Mouse (Mus musculus) mesoderm, embryonic 11.5 days (tissue): Measurements from ENCODE around the gene Rubcnl.

Source experiments
- DNase-seq: peaks from one replicate; pipeline ENCODE4 v3.0.0-alpha.2; 2012; ENCODE audit warnings: low read depth, low spot score

The Rubcnl gene

DNA sequence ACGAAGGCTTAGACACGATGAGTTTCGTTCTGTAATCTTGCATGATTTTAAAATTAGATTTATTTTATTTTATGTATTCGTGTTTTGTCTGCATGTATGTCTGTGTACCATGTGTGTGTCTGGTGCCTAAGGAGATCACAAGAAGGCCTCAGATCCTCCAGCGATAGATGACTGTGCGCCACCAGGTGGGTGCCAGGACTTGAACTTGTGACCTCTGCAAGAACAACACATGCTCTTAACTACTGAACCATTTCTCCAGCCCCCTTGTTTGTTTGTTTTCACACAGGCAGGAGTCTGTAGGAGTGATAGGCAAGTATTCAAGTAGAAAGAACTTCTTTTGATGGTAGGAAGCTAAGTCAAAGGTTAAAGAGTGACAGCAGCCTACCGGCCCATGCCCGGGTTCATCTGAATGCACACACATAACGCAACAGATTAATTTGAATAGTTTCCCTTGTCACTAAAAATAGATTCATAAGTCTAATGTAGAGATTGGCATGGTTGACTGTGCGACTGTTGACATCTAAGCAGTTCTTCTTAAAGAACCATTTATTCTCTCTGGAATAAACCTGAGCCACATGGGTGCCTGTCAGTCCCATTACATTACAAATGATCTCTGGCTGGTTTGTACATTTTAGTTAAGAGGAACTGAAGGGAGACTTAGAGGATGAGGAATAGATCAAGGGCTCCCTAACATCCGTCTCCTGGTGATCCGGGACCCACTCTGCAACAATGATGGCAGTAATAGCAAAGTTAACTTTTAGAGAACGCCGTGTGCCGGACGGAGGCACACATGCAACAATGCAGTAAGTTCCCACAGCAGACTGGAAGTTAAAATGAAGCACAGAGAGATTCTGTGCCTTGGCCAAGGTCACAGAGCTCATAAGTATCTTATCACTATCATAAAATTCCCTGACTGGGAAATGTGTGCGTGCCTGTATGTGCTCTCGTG lies 2.3 kb downstream of the Rubcnl start:
- DNase-seq, result no peak

DNA sequence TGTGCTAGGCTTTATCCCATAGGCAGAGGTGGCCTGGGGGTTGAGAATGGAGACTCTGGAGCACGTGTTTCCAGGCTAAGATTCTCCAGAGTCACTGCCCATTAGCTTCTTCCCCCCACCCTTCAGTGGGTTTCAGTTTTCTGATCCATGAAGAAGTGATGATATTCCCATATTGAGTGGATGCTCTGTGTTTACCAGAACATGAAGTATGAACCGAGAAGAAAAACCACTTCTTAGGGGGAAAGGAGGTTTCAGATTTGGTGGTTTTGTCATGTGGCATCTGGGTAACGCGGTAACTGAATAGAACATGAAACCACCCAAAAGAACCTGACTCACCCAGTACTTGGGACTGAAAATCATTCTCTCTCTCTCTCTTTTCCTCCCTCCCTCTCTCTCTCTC lies 3.0 kb downstream of the Rubcnl start:
- DNase-seq, result no peak

- DNase-seq, result no peak
Observed at GRCm38 (mm10) chr14:75020581-75021253, 4.9 kb downstream of the Rubcnl start.

GRCm38 (mm10) chr14:75022522-75022921 lies 6.7 kb downstream of the Rubcnl start:
- DNase-seq, result no peak

GRCm38 (mm10) chr14:75024793-75025710 lies 9.2 kb downstream of the Rubcnl start:
- DNase-seq, result no peak

GRCm38 (mm10) chr14:75030764-75031163 lies 14.9 kb downstream of the Rubcnl start:
- no peak for DNase-seq

GRCm38 (mm10) chr14:75031999-75032575 lies 16.3 kb downstream of the Rubcnl start:
- DNase-seq, result no peak

DNA sequence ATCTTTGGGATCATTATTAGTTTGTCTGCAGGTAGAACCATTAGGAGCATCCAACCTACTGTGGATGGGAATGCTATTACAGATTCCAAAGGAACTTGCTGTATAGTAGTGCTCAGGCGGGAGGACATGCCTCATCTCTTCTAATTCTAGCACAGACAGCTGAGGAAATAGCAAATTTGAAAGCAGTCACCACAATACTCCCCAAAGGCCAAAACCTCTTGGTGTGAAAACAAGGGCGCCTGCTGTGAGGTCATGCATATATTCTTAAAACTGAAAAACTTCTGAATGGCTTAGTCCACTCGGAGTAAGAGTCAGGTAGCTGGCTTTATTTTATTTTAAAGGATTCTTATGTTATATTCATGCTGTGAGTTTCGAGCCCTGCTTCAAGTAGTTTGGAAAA lies 16.9 kb downstream of the Rubcnl start:
- DNase-seq, result no peak

- no peak for DNase-seq
Observed at GRCm38 (mm10) chr14:75034240-75034639, 18.4 kb downstream of the Rubcnl start.

DNA sequence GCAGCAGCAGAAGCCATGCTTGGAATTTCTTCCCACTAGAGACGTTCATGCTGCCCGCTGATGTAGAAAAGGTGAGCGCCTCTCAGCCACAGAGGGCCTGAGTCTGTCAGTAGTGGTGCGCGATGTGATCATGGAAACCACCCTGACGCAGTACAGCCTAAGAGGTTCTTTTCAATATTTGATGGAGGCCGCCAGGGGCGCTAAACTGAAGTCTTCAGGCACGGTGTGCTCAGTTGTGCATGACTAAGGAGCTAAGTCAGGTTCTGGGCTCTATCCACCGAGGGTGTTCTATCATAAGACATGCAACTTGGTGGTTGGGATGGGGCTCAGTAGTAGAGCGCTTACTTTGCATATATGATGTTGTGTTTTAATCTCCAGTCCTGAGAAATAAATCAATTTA lies 19.6 kb downstream of the Rubcnl start:
- DNase-seq, result peak; percentile 65

DNA sequence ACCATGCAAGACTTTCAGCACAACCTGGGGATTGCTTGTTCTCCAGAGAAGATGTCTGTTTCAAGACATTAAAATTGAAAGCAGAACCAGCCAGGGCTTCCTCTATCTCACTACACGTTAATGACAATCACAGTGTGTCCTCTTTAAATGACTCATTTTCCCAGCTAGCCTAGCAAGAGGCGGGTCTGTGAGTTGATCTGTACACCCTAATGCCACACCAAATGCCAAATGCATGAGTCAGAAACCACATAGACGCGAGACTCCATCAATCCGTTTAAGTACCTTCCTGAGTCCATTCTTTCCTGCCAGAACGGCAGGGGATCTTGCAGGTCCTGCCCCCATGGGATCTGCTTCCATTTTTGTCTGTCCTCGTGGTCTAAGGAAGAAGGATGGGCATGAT lies 29.4 kb downstream of the Rubcnl start:
- DNase-seq, result no peak

DNA sequence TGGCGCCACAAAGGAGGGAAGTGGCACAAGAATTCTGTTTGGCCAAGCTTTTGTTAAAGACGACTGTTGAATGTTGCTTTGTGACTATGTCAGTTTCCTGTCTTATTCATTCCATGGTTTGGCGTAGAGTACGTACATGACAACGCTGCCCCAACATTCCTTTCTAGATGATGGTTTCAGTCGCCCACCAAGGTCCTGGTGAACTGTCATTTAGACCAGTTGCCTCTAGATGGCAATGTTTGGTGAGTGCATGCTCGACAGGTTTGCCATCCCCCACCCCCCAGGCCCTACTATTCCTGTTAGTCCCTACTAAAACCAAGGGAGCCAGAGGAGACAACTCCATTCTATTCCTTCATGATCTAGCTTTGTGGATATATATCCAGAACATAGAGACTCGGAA lies 36.6 kb downstream of the Rubcnl start:
- DNase-seq, result no peak

- DNase-seq, result no peak
Observed at GRCm38 (mm10) chr14:75054455-75055343, 38.9 kb downstream of the Rubcnl start.

DNA sequence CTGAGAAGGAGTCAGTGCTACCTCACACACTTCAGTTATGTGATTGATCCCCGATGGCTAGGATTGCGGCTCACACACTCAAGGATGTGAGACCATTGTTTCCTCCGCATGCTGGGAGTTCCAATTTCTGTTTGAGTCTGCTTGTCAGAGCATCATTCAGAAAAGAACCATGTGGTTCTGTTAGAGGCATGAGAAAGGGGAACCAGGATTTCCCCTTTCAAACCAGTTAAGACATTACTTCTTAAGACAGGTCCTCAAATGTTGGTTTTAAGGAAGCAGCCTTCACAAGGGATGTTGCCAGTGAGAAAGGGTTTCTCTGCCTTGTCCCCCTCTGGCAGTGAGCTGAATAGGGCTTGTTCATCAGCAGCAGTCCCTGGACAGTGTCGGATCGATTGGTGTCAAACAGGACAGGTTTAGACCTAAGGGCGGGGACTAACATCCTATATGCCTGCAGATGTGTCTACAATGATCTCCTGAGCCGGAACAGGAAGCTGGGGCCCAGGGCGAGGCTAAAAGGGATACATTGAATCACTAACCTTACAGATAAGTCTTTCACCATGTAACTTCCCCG lies 41.1 kb downstream of the Rubcnl start:
- DNase-seq, result no peak

GRCm38 (mm10) chr14:75060562-75060961 lies 44.7 kb downstream of the Rubcnl start:
- DNase-seq, result peak; percentile 67

- no peak for DNase-seq
Observed at GRCm38 (mm10) chr14:75063936-75064335, 48.1 kb downstream of the Rubcnl start.

DNA sequence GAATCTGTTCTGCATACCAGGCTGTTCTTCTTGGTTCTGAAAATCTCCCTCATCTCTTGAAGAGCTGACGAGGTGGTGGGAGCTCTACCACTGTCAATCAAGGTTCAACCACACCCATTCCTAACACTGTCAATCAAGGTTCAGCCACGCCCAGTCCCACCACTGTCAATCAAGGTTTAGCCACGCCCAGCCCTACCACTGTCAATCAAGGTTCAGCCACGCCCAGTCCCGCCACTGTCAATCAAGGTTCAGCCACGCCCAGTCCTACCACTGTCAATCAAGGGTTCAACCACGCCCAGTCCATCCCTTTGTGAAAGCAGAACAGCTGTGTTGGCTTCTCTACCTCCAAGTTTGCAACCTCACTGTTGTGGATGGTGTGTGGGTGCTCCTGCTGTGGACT lies 48.7 kb downstream of the Rubcnl start:
- DNase-seq, result no peak

DNA sequence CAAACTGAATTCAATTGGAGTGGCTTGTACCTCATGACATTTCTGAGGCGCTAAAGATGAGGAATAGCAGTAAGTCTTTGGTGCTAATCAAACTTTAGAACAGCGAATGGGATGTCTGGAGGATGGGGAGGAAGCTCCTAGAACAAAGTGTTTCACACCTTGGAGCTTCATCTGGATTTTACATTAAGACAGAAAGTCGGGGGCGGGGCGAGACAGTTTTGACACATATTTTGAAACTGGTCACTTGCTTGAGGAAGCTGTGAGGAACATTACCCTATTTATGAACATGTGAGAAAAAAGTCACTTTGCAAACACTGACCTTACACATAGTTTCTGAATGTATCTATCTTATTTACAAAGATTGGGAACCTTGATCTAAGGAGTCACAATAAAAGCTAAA lies 49.4 kb downstream of the Rubcnl start:
- DNase-seq, result no peak

DNA sequence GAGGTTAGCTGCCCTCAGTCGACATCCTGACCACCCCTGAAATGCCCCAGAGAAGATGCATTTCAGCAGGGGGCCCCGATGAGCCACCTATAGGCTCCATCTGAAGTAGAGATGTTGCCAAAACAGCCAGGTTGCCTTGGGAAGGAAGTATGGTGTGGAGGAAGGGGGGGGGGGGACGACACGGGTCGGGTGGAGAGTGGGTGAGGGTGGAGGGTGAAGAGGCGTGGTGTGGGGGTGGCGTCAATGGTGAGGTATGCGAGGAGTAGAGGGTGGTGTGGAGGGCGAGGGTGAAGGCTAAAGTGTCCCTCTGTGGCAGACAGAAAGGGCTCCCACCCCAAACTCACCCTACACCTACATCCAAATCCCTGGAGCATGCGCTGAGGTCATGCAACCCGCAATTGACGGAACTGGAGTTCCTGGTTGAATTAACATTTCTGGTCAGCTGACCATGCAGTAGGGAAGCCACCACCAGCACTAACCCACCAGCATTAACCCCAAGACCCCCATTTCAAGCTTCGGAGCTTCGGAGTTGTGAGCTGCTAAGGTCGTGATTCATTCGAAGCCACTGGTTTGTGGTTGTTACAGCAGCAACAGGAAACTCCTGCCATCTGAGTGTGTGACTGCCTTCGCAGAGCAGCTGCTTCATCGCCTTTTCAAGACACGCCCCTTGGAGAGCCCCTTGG lies 52.7 kb downstream of the Rubcnl start:
- no peak for DNase-seq
